Mouse (Mus musculus) intestine, embryonic 14.5 days (tissue): ENCODE measurements around the gene Tnfsf13b. TPM values are rescaled to one million over a fixed set of nuclear protein-coding genes. Genes with fewer than 3 reads are reported as not detected.
A peak's percentile ranks its signal among the peaks of the same experiment; 100 is the strongest.

ENCODE experiments used
- ATAC-seq: fragments of 200-750 bp; cut with Nextera tagmentation; replicated peaks from 2 replicates; pipeline ENCODE4 v1.8.0; 2017; ENCODE audit warnings: low read depth, moderate number of reproducible peaks, moderate TSS enrichment, moderate library complexity; ENCODE audit not compliant: low FRiP score, low TSS enrichment
- DNase-seq: peaks from one replicate; pipeline ENCODE4 v3.0.0-alpha.2; 2018; ENCODE audit warnings: low spot score
- H3K27ac ChIP-seq: fragments of 300-500 bp; sonication (generic); 2 replicates; pipeline ENCODE4 v1.5.1; 2014; ENCODE audit warnings: low read depth, mild to moderate bottlenecking, control low read depth
- H3K27me3 ChIP-seq: fragments of 300-500 bp; sonication (generic); replicated peaks from 2 replicates; pipeline ENCODE4 v1.6.1; 2014; ENCODE audit warnings: low read length, control low read depth; ENCODE audit not compliant: control insufficient read depth, insufficient read depth
- H3K36me3 ChIP-seq: fragments of 300-500 bp; sonication (generic); 2 replicates; pipeline ENCODE4 v1.6.1; 2014; ENCODE audit warnings: low read length, control low read depth; ENCODE audit not compliant: control insufficient read depth, insufficient read depth
- H3K4me1 ChIP-seq: fragments of 300-500 bp; sonication (generic); replicated peaks from 2 replicates; pipeline ENCODE4 v1.6.1; 2014; ENCODE audit warnings: low read length, control low read depth, mixed read lengths; ENCODE audit not compliant: control insufficient read depth, insufficient read depth
- H3K4me2 ChIP-seq: fragments of 300-500 bp; sonication (generic); 2 replicates; pipeline ENCODE4 v1.6.1; 2014; ENCODE audit warnings: low read length
- H3K4me3 ChIP-seq: fragments of 300-500 bp; sonication (generic); 2 replicates; pipeline ENCODE4 v1.5.1; 2014; ENCODE audit warnings: low read depth, low read length, control low read depth, mixed read lengths
- H3K9ac ChIP-seq: fragments of 300-500 bp; sonication (generic); 2 replicates; pipeline ENCODE4 v1.6.1; 2014; ENCODE audit warnings: mild to moderate bottlenecking, low read length
- H3K9me3 ChIP-seq: fragments of 300-500 bp; sonication (generic); 2 replicates; pipeline ENCODE4 v1.6.1; 2016; ENCODE audit warnings: low read length, control low read depth; ENCODE audit not compliant: control insufficient read depth
- WGBS: fragments of 180-500 bp; shearing (Covaris S2); extraction: QIAGEN DNeasy Blood & Tissue Kit; methylation state at CpG from one replicate; pipeline ENCODE4 v1.1.7; 2014; 5-methylcytosine and 5-hydroxymethylcytosine counted together
- polyA plus RNA-seq: library from polyadenylated mRNA; unstranded; fragments of >200 nt; fragmentation: Nextera tagmentation; extraction: Ambion mirVana; gene quantifications from 2 replicates; pipeline ENCODE4 v1.2.1, GENCODE M21; 2014

The Tnfsf13b gene
- polyA plus RNA-seq, 1 experiment from 2014 or later, result 0.80 TPM

DNA sequence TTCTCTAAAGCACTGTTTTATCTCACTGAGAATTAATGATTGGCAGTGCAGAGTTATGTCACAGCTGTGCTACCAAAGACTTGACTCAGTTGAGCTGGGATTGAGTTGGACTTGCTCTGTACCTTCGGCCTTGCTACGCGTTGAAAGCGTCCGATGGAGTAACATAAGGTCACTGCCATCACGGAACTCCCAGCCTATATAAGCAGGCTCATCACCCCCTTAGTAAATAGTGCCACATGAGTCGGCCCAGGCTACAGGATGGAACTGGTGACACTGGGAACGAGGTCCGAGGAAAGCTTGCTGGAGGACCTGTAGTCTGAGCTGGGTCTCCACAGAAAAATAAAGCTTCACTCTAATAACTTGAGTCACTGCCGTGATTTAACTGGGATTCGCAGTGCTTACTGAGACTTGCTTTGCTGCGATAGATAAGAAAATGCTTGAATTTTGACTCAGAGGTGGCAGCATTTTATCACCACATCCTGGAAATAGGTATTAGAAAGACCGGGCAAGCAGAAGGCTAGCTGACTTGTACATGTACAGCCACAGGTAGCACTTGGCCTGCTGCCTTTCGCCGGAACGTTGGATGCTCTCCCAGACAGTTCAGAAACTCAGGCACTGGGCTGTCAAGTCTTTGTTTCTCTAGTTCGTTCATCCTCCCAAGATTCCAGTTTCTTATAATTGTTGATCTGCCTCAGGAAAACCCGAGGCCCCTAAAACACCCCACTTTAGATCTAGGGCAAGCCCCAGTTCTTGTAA is 27.6 kb upstream of the Tnfsf13b start:
- ATAC-seq, result no peak
- Histone ChIP-seq H3K4me2 (peak overlapping the region; percentile 74), H3K36me3 (0 out of 2 replicates have a peak, but pooled peaks cover 5% of the 10 kb centered on the region), H3K4me1 (peaks cover 29% of the 10 kb centered on the region), H3K27me3 (no peaks in the 10 kb centered on the region), H3K9me3 (no peaks in the 10 kb centered on the region), H3K27ac (no peak overlapping the region), H3K9ac (peak overlapping the region; percentile 91), H3K4me3 (peak overlapping the region; percentile 95)
- WGBS, result 51% methylated on average over 18 of the region's 18 CpGs
- DNase-seq, result peak; percentile 51

DNA sequence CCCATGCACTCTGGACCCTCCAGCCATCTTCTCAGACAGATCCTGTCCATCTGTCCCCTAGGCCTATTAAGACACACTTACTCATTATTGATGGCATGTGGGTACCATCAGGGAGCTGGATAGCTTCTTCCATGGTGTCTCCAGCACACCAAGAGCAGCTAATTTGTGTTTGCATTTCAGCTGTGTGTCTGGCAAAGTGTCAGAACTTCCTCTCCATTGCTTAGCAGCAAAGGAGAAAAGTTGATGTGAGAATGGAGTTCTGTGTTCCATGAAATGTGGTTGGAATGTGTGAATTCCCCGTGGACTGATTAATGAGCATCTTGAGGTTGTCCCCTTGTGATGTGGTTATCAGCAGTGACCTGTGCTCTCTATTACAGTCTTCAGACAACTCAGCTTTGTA is 26.5 kb upstream of the Tnfsf13b start:
- Histone ChIP-seq H3K9me3 (no peaks in the 10 kb centered on the region), H3K27me3 (no peaks in the 10 kb centered on the region), H3K4me2 (no peak overlapping the region), H3K36me3 (0 out of 2 replicates have a peak, but pooled peaks cover 5% of the 10 kb centered on the region), H3K9ac (no peak overlapping the region), H3K4me3 (no peak overlapping the region), H3K4me1 (peaks cover 29% of the 10 kb centered on the region), H3K27ac (no peak overlapping the region)
- DNase-seq (no peak), ATAC-seq (no peak)
- 77% methylated on average over 1 of the region's 1 CpGs for WGBS

DNA sequence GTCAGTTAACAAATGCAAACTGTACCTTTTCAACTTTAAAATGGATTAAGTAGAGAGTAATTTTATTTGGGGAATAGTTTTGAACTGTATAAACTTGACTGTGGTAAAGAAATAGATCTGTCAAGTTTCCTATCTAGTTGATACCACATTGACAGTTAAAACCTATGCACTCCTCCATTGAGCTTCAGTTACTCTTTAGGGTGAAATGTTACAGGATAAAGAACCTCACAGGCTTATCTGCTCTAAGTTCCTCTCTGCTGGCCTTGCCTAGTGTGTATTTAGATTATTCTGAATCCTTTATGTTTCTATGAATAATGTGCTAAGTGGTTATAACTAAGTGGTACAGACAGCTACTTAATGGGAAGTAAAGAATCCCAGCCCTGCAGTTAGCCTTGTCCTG is 26.1 kb upstream of the Tnfsf13b start:
- H3K9me3 ChIP-seq, result no peaks in the 10 kb centered on the region
- DNase-seq, result no peak
- H3K27me3 ChIP-seq, result no peaks in the 10 kb centered on the region
- H3K4me3 ChIP-seq, result no peak overlapping the region
- 0 out of 2 replicates have a peak, but pooled peaks cover 5% of the 10 kb centered on the region for H3K36me3 ChIP-seq
- ATAC-seq, result no peak
- H3K27ac ChIP-seq, result no peak overlapping the region
- no peak overlapping the region for H3K4me2 ChIP-seq
- H3K4me1 ChIP-seq, result peaks cover 27% of the 10 kb centered on the region
- no peak overlapping the region for H3K9ac ChIP-seq

DNA sequence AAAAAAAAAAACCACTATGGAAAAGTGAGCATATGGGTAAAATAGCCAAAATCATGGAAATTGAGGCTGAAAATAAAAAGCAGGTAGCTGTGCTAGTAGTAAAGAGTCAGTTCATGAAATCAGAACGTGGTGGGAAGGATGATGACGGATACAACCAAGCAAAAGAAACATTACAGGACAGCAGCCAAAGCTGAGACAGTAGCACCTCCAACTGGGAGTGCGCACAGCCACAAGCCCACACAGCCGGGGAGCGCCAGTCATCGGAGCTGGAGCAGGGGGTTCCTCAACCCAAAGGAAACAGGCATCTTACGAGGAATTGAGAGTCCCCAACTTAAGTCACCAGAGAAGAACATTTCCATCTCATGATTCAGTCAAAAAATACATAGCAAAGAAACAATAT is 2.2 kb upstream of the Tnfsf13b start:
- no peaks in the 10 kb centered on the region for H3K27me3 ChIP-seq
- ATAC-seq (no peak), DNase-seq (no peak)
- whole genome bisulfite sequencing, result 79% methylated on average over 7 of the region's 7 CpGs
- no peaks in the 10 kb centered on the region for H3K36me3 ChIP-seq
- no peak overlapping the region for H3K4me3 ChIP-seq
- H3K9me3 ChIP-seq, result no peaks in the 10 kb centered on the region
- no peak overlapping the region for H3K27ac ChIP-seq
- no peak overlapping the region for H3K4me2 ChIP-seq
- H3K4me1 ChIP-seq, result peaks cover 8% of the 10 kb centered on the region
- H3K9ac ChIP-seq, result no peak overlapping the region

- 0 out of 2 replicates have a peak, but pooled peaks have one; percentile 37 for ATAC-seq
- H3K4me1 ChIP-seq, result peaks cover 8% of the 10 kb centered on the region
- no peaks in the 10 kb centered on the region for H3K36me3 ChIP-seq
- H3K4me2 ChIP-seq, result peak overlapping the region; percentile 72
- peak overlapping the region; percentile 25 for H3K4me3 ChIP-seq
- H3K27me3 ChIP-seq, result no peaks in the 10 kb centered on the region
- WGBS, result 5% methylated on average over 29 of the region's 29 CpGs
- no peak overlapping the region for H3K9ac ChIP-seq
- H3K27ac ChIP-seq, result no peak overlapping the region
- H3K9me3 ChIP-seq, result no peaks in the 10 kb centered on the region
- peak; percentile 70 for DNase-seq
Observed at GRCm38 (mm10) chr8:10006986-10007659, 856 bp downstream of the Tnfsf13b start.

DNA sequence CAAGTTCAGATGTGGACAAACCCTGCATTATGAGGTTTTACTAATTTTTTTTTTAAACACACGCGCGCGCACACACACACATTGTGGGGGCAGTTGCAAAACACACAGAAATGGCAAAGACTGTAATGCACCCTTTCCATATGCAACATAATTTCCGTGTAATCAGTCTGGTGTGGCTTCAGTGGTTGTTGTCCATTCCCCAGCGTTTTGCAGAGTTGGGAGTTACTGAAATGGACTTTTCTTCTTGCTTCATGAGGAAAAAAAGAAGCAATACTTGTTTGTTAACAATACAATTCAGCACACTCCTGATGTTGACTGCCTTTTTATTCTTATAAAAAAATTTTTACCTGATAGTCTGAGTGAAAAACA is 1.4 kb downstream of the Tnfsf13b start:
- Histone ChIP-seq H3K4me1 (peaks cover 8% of the 10 kb centered on the region), H3K36me3 (no peaks in the 10 kb centered on the region), H3K9me3 (no peaks in the 10 kb centered on the region), H3K27me3 (no peaks in the 10 kb centered on the region), H3K4me2 (peak overlapping the region; percentile 72), H3K27ac (no peak overlapping the region), H3K9ac (no peak overlapping the region), H3K4me3 (peak overlapping the region; percentile 25)
- whole genome bisulfite sequencing, result 38% methylated on average over 6 of the region's 6 CpGs
- DNase-seq (no peak), ATAC-seq (no peak)

DNA sequence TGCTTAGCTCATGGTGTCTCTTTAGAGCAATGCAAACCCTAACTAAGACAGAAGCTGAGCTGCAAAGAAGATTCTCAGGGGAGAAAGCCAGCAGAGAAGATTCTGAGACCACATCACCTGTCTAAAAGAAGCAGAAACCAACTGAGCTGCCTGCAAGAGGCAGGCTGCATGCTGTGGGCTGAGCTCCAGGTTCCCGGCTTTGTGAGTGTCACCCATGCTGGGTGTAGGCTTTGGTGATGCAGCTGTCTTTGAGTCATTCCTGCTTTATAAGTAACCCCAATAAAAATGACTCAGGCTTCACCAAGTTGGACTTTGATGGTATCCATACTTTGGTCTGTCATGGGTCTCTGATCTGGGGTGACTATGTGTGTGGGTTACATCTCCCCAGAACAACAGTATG is 10.0 kb downstream of the Tnfsf13b start:
- Histone ChIP-seq H3K4me3 (no peak overlapping the region), H3K4me2 (no peak overlapping the region), H3K4me1 (peaks cover 5% of the 10 kb centered on the region; the same call in 1 of the 2 replicates), H3K9me3 (no peaks in the 10 kb centered on the region), H3K9ac (no peak overlapping the region), H3K36me3 (no peaks in the 10 kb centered on the region), H3K27me3 (no peaks in the 10 kb centered on the region), H3K27ac (no peak overlapping the region)
- ATAC-seq (no peak), DNase-seq (peak; percentile 13)
- WGBS, result 85% methylated on average over 1 of the region's 1 CpGs

DNA sequence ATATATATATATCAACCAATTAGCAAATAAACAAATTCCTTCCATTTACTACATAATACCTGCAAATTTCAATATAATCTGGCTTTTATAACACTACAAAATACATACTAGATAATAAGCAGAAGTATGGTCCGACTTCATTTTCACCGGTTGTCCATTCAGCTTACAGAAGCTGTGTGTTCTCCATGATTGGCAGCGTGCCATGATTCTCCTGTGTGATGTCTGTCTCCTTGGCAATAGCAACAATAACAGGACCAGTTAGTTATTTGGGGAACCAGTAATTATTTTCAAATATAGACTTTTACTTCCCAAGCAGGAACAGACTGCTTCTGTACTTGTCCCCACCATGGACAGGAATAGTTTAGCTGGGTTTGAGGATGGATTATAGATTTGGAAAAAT is 11.0 kb downstream of the Tnfsf13b start:
- H3K9ac ChIP-seq, result no peak overlapping the region
- peak; percentile 44 for DNase-seq
- no peaks in the 10 kb centered on the region for H3K9me3 ChIP-seq
- no peak overlapping the region for H3K4me3 ChIP-seq
- H3K27ac ChIP-seq, result peak overlapping the region; percentile 77; the same call in 1 of the 2 replicates
- no peaks in the 10 kb centered on the region for H3K36me3 ChIP-seq
- H3K27me3 ChIP-seq, result no peaks in the 10 kb centered on the region
- H3K4me1 ChIP-seq, result peaks cover 5% of the 10 kb centered on the region; the same call in 1 of the 2 replicates
- no peak for ATAC-seq
- 49% methylated on average over 3 of the region's 3 CpGs for WGBS
- no peak overlapping the region for H3K4me2 ChIP-seq
